Mouse (Mus musculus): ENCODE data around the gene Gm44503. TPM values are rescaled to one million over a fixed set of nuclear protein-coding genes. Genes with fewer than 3 reads are reported as not detected.

Gm44503 gene
- total and polyA plus RNA-seq, 3 experiments = 0.31 to 0.34 TPM; not detected in 1

GRCm38 (mm10) chr9:73012629-73013028 lies 54.0 kb downstream of the Gm44503 start:
- intact Hi-C loops (cut with DNase I) = no loop called here
- Histone ChIP-seq H3K4me3 (no peak overlapping the region), H3K79me2 (replicated peaks; ENCODE audit: control insufficient read depth, insufficient read depth, low read length) (no peaks in the 10 kb centered on the region), H3K27me3 (ENCODE audit: control insufficient read depth, insufficient read depth, low read length) (no peaks in the 10 kb centered on the region), H3K4me1 (ENCODE audit: control insufficient read depth, insufficient read depth, low read length) (no peaks in the 10 kb centered on the region), H3K36me3 (ENCODE audit: control insufficient read depth, insufficient read depth, low read length) (no peaks in the 10 kb centered on the region), H3K9ac (ENCODE audit: low read depth, low read length) (no peak overlapping the region), H3K27ac (no peak overlapping the region)
- DNase-seq = no peak
- WGBS = 93% methylated on average over 4 of the region's 4 CpGs
- TF ChIP-seq EP300 (IDR thresholded peaks at IDR 0.05; ENCODE audit: insufficient read depth, low read depth, low read length) (no peak), POLR2A (IDR thresholded peaks at IDR 0.05; ENCODE audit: insufficient read depth, low read depth, low read length) (no peak), CTCF (IDR thresholded peaks at IDR 0.05) (peak; percentile 15; the same call in 1 of the 2 replicates)

- TF ChIP-seq EP300 (IDR thresholded peaks at IDR 0.05; ENCODE audit: insufficient read depth, low read depth, low read length) (no peak), POLR2A (IDR thresholded peaks at IDR 0.05; ENCODE audit: insufficient read depth, low read depth, low read length) (no peak), CTCF (IDR thresholded peaks at IDR 0.05) (no peak)
- Histone ChIP-seq H3K79me2 (replicated peaks; ENCODE audit: control insufficient read depth, insufficient read depth, low read length) (no peaks in the 10 kb centered on the region), H3K4me1 (ENCODE audit: control insufficient read depth, insufficient read depth, low read length) (no peaks in the 10 kb centered on the region), H3K27ac (no peak overlapping the region), H3K36me3 (ENCODE audit: control insufficient read depth, insufficient read depth, low read length) (no peaks in the 10 kb centered on the region), H3K27me3 (ENCODE audit: control insufficient read depth, insufficient read depth, low read length) (no peaks in the 10 kb centered on the region), H3K9ac (ENCODE audit: low read depth, low read length) (no peak overlapping the region), H3K4me3 (no peak overlapping the region)
- DNase-seq = no peak
- intact Hi-C loops (cut with DNase I) = no loop called here
- WGBS = 66% methylated on average over 13 of the region's 13 CpGs
Measured at GRCm38 (mm10) chr9:73014724-73015123, 56.1 kb downstream of the Gm44503 start.

- no peaks in the 10 kb centered on the region for H3K79me2 ChIP-seq (replicated peaks; ENCODE audit: control insufficient read depth, insufficient read depth, low read length)
- H3K4me3 ChIP-seq = no peak overlapping the region
- H3K27ac ChIP-seq = no peak overlapping the region
- H3K36me3 ChIP-seq (ENCODE audit: control insufficient read depth, insufficient read depth, low read length) = no peaks in the 10 kb centered on the region
- no peak for TF ChIP-seq CTCF (IDR thresholded peaks at IDR 0.05)
- no peak for TF ChIP-seq POLR2A (IDR thresholded peaks at IDR 0.05; ENCODE audit: insufficient read depth, low read depth, low read length)
- no peak for TF ChIP-seq EP300 (IDR thresholded peaks at IDR 0.05; ENCODE audit: insufficient read depth, low read depth, low read length)
- H3K9ac ChIP-seq (ENCODE audit: low read depth, low read length) = no peak overlapping the region
- intact Hi-C loops (cut with DNase I) = no loop called here
- DNase-seq = peak in 1 of 2 experiments; percentile 11
- no peaks in the 10 kb centered on the region for H3K4me1 ChIP-seq (ENCODE audit: control insufficient read depth, insufficient read depth, low read length)
- 79% methylated on average over 10 of the region's 10 CpGs for WGBS
- H3K27me3 ChIP-seq (ENCODE audit: control insufficient read depth, insufficient read depth, low read length) = no peaks in the 10 kb centered on the region
Measured at GRCm38 (mm10) chr9:73019841-73020240, 61.2 kb downstream of the Gm44503 start.

GRCm38 (mm10) chr9:73020566-73021097 lies 62.0 kb downstream of the Gm44503 start:
- WGBS = 93% methylated on average over 5 of the region's 5 CpGs
- H3K27ac ChIP-seq = no peak overlapping the region
- no peak overlapping the region for H3K9ac ChIP-seq (ENCODE audit: low read depth, low read length)

GRCm38 (mm10) chr9:73025818-73026636 lies 67.4 kb downstream of the Gm44503 start:
- 35% methylated on average over 17 of the region's 17 CpGs for WGBS
- no peaks in the 10 kb centered on the region for H3K27me3 ChIP-seq (ENCODE audit: control insufficient read depth, insufficient read depth, low read length)
- intact Hi-C loops (cut with DNase I) = no loop called here
- H3K4me1 ChIP-seq (ENCODE audit: control insufficient read depth, insufficient read depth, low read length) = no peaks in the 10 kb centered on the region
- H3K79me2 ChIP-seq (replicated peaks; ENCODE audit: control insufficient read depth, insufficient read depth, low read length) = no peaks in the 10 kb centered on the region
- H3K36me3 ChIP-seq (ENCODE audit: control insufficient read depth, insufficient read depth, low read length) = no peaks in the 10 kb centered on the region
- no peak for DNase-seq
- no peak overlapping the region for H3K9ac ChIP-seq (ENCODE audit: low read depth, low read length)
- H3K4me3 ChIP-seq = no peak overlapping the region
- H3K27ac ChIP-seq = no peak overlapping the region
- no peak for TF ChIP-seq POLR2A (IDR thresholded peaks at IDR 0.05; ENCODE audit: insufficient read depth, low read depth, low read length)
- no peak for TF ChIP-seq CTCF (IDR thresholded peaks at IDR 0.05)
- TF ChIP-seq EP300 (IDR thresholded peaks at IDR 0.05; ENCODE audit: insufficient read depth, low read depth, low read length) = no peak

More at GRCm38 (mm10) chr9:73020566-73021097, 62.0 kb downstream of the Gm44503 start:
- no peaks in the 10 kb centered on the region for H3K36me3 ChIP-seq (ENCODE audit: control insufficient read depth, insufficient read depth, low read length)
- no peaks in the 10 kb centered on the region for H3K27me3 ChIP-seq (ENCODE audit: control insufficient read depth, insufficient read depth, low read length)
- H3K4me1 ChIP-seq (ENCODE audit: control insufficient read depth, insufficient read depth, low read length) = no peaks in the 10 kb centered on the region
- H3K4me3 ChIP-seq = no peak overlapping the region
- no peak for DNase-seq
- H3K79me2 ChIP-seq (replicated peaks; ENCODE audit: control insufficient read depth, insufficient read depth, low read length) = no peaks in the 10 kb centered on the region
- TF ChIP-seq EP300 (IDR thresholded peaks at IDR 0.05; ENCODE audit: insufficient read depth, low read depth, low read length) (no peak), POLR2A (IDR thresholded peaks at IDR 0.05; ENCODE audit: insufficient read depth, low read depth, low read length) (no peak), CTCF (IDR thresholded peaks at IDR 0.05) (no peak)
- intact Hi-C loops (cut with DNase I) = no loop called here

GRCm38 (mm10) chr9:73030443-73030842 lies 71.8 kb downstream of the Gm44503 start:
- intact Hi-C loops (cut with DNase I) = no loop called here
- Histone ChIP-seq H3K9ac (ENCODE audit: low read depth, low read length) (no peak overlapping the region), H3K79me2 (replicated peaks; ENCODE audit: control insufficient read depth, insufficient read depth, low read length) (no peaks in the 10 kb centered on the region), H3K27me3 (ENCODE audit: control insufficient read depth, insufficient read depth, low read length) (no peaks in the 10 kb centered on the region), H3K4me3 (no peak overlapping the region), H3K36me3 (ENCODE audit: control insufficient read depth, insufficient read depth, low read length) (no peaks in the 10 kb centered on the region), H3K27ac (no peak overlapping the region), H3K4me1 (ENCODE audit: control insufficient read depth, insufficient read depth, low read length) (no peaks in the 10 kb centered on the region)
- no peak for TF ChIP-seq CTCF (IDR thresholded peaks at IDR 0.05)
- no peak for TF ChIP-seq POLR2A (IDR thresholded peaks at IDR 0.05; ENCODE audit: insufficient read depth, low read depth, low read length)
- no peak for TF ChIP-seq EP300 (IDR thresholded peaks at IDR 0.05; ENCODE audit: insufficient read depth, low read depth, low read length)
- WGBS = 97% methylated on average over 1 of the region's 1 CpGs
- DNase-seq = no peak
